Mouse (Mus musculus) urinary bladder, postnatal 4 days (tissue): ENCODE measurements at regions not wholly inside any gene's neighbourhood (a gene's known extent, or its start where the extent isn't known, plus 50 kb on each side); places are given as distances from the start of the nearest gene placed in this dataset.

Source experiments
- DNase-seq, 2 experiments: peaks; one replicate each; pipeline ENCODE4 v3.0.0; 2021 to 2022; ENCODE audit warnings: low spot score in 2 of 2

- no peak for DNase-seq
These were observed 184.8 kb upstream of the Fn1 start for GRCm38 (mm10) chr1:71837764-71838163.

- DNase-seq: no peak
These were observed 184.1 kb upstream of the Fn1 start for GRCm38 (mm10) chr1:71837039-71837648.

- no peak for DNase-seq
These were observed 177.4 kb upstream of the Fn1 start for GRCm38 (mm10) chr1:71830379-71830778.

- no peak for DNase-seq
These were observed 171.4 kb upstream of the Fn1 start for GRCm38 (mm10) chr1:71824410-71824809.

GRCm38 (mm10) chr1:71822123-71822522 is 169.1 kb upstream of the Fn1 start:
- no peak for DNase-seq

GRCm38 (mm10) chr1:71821099-71821498 is 168.1 kb upstream of the Fn1 start:
- DNase-seq: no peak

- DNase-seq: no peak
These were observed 163.3 kb upstream of the Fn1 start for GRCm38 (mm10) chr1:71816306-71816705.

- no peak for DNase-seq
These were observed 161.1 kb upstream of the Fn1 start for GRCm38 (mm10) chr1:71814141-71814540.

GRCm38 (mm10) chr1:71812171-71812695 is 159.2 kb upstream of the Fn1 start:
- DNase-seq: no peak

- DNase-seq: no peak
These were observed 158.3 kb upstream of the Fn1 start for GRCm38 (mm10) chr1:71811196-71811788.

- no peak for DNase-seq
These were observed 155.0 kb upstream of the Fn1 start for GRCm38 (mm10) chr1:71808005-71808404.

- no peak for DNase-seq
These were observed 154.6 kb upstream of the Fn1 start for GRCm38 (mm10) chr1:71807586-71807985.

GRCm38 (mm10) chr1:71801283-71802066 is 148.5 kb upstream of the Fn1 start:
- DNase-seq: no peak

- DNase-seq: no peak
These were observed 147.6 kb upstream of the Fn1 start for GRCm38 (mm10) chr1:71800581-71800980.

- DNase-seq: no peak
These were observed 145.6 kb upstream of the Fn1 start for GRCm38 (mm10) chr1:71798636-71799035.

GRCm38 (mm10) chr1:71788408-71788807 is 135.4 kb upstream of the Fn1 start:
- DNase-seq: no peak

GRCm38 (mm10) chr1:71784880-71785279 is 131.9 kb upstream of the Fn1 start:
- DNase-seq: no peak

- DNase-seq: no peak
These were observed 125.3 kb upstream of the Fn1 start for GRCm38 (mm10) chr1:71778292-71778691.

GRCm38 (mm10) chr1:71775865-71776501 is 123.0 kb upstream of the Fn1 start:
- DNase-seq: no peak

- no peak for DNase-seq
These were observed 119.5 kb upstream of the Fn1 start for GRCm38 (mm10) chr1:71772526-71772925.

- no peak for DNase-seq
These were observed 118.8 kb upstream of the Fn1 start for GRCm38 (mm10) chr1:71771798-71772197.

- no peak for DNase-seq
These were observed 116.6 kb upstream of the Fn1 start for GRCm38 (mm10) chr1:71769595-71769994.
